Mouse (Mus musculus) large intestine, adult 2 months (tissue): ENCODE results near the gene B230217C12Rik. TPM values are rescaled to one million over a fixed set of nuclear protein-coding genes. Genes with fewer than 3 reads are reported as not detected.

Experiments
- DNase-seq: peaks from one replicate; pipeline ENCODE4 v3.0.0-alpha.2; 2012; ENCODE audit warnings: low read depth, low spot score
- WGBS: fragments of 180-500 bp; shearing (Covaris S2); methylation state at CpG from one replicate; pipeline ENCODE4 v1.1.7; 2018; 5-methylcytosine and 5-hydroxymethylcytosine counted together
- polyA plus RNA-seq: library from polyadenylated mRNA; depleted of rRNA; stranded (reverse); fragments of >200 nt; gene quantifications from 2 replicates; pipeline ENCODE4 v1.2.3, GENCODE M21; 2012

B230217C12Rik gene
- polyA plus RNA-seq, 1 experiment = 1.2 TPM

DNA sequence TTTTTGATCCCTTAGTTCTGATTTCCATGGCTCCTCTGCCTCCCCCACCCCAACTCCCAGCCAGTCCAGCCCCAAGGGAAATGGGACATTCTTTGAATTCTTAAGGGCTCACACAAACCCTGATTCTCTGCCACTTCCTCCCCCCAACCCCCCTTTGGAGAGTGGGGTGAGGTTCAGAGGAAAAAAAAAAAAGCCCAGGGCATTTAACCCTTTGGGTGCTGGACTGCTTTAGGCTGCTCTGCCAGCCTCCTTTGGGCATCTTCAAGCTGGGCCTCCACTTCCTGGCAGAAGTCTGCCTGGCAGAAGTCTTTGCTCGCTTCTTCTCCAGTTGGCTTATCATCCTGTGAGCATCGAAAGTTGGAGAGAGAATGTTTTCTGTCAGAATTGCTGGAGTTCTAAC, 32.5 kb upstream of the B230217C12Rik start:
- DNase-seq = no peak
- 49% methylated on average over 2 of the region's 2 CpGs for WGBS

DNA sequence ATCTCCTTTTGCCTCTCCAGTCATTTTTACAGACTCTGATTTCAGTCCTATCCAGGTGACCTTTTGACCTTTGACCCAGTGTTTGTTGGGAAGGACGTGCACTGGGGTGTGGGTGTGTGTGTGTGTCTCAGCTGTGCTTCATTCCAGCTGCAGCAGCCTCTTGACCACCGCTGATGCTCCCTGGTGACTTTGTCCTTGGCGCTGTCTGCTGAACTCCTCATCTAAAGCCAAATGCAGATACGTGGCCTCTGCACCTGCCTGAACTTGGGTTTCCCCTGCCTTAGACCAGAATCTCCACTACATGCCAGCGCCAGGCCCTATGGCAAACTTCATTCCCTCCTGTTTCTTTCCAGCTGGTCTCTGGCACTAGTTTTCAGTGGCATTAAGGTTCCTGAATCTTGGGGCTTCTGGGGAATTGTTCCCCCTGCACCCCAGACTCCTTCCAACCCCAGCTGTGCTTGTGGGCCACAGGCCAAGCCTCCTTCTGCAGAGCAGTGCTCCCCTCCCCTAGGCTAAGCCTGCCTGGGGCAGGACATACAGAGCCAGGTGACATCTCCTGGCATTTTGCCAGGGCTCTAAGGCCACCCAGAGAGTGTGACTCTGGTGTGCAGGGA, 31.9 kb upstream of the B230217C12Rik start:
- no peak for DNase-seq
- 39% methylated on average over 5 of the region's 5 CpGs for WGBS

DNA sequence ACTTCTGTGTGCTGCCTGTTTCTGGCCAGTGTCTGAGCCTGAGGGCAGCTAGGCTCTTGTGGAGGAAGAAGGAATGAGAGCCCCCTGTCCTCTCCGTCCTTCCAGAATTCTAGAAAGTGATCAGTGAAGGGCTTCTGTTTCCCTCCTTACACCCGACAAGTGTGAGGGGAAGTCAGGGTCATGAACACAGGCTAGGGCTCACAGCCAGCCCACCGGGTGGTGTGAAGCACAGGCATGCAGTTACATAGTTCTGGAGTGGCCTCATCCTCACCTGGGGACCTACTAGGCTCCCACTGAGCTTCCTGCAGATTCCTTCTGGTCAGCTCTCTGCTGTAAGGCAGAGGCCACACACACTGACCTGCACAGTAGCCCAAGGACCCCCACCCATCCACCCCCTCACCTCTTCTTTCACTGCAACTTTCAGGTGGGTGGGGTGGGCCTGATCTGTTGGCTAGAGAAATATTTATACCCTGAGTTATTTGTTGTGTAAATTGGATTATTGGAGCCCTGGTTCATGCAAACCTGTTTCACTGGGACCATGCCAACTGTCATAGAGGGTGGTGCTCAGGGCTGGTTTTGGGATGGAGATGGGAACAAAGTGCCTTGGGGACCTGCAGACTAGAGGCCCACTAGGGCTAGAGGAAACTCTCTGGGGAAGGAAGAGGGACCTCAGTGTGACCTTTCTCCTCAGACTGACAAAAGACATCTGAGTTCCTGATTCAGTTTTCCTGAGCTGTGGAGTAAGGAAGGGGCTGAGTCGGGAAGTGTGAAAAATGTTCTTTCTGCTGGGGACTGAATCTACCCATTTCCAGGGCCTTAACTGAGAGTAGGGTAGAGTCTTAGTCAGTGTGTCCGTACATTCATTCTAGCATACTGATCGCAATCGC, 31.1 kb upstream of the B230217C12Rik start:
- WGBS = 46% methylated on average over 7 of the region's 7 CpGs
- no peak for DNase-seq

DNA sequence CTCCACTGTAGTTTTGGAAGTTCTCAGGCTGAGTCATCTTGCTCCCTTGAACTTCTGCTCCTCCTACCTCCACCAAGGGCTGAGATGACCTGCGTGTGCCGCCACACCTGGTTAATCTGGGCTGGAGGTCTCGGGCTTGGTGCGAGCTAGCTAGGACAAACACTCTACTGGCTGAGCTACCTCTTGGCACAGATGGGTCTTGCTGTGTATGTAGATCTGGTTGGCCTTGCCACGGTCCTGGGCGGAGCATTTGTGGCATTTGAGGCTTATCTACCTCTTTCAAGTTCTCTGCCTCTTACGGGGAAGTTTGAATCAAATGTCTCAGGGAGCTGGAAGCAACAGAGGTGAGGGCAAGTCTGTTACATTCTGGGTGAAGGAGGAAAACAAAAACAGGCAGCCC, 30.2 kb upstream of the B230217C12Rik start:
- DNase-seq = peak; percentile 64
- WGBS = 30% methylated on average over 7 of the region's 7 CpGs

DNA sequence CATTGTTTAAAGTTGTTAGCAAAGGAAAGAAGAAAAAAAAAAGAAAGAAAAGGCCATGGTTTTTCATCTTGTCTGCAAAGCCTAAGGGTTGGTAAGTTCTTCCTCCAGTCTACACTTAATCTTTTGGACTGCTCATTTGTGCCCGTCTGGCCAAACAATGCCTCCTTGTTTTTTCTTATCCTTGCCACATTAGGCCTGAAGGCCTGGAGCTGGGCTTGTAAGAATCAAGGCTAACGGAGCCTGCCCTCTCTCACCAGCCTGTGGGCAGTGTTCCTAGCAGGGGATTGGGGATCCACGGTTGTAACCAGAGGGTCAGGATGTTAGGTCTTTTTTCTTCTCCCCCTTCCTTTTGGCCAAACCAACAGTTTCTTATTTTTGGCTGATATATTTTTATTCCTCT, 29.6 kb upstream of the B230217C12Rik start:
- DNase-seq = no peak
- 33% methylated on average over 3 of the region's 3 CpGs for WGBS

DNA sequence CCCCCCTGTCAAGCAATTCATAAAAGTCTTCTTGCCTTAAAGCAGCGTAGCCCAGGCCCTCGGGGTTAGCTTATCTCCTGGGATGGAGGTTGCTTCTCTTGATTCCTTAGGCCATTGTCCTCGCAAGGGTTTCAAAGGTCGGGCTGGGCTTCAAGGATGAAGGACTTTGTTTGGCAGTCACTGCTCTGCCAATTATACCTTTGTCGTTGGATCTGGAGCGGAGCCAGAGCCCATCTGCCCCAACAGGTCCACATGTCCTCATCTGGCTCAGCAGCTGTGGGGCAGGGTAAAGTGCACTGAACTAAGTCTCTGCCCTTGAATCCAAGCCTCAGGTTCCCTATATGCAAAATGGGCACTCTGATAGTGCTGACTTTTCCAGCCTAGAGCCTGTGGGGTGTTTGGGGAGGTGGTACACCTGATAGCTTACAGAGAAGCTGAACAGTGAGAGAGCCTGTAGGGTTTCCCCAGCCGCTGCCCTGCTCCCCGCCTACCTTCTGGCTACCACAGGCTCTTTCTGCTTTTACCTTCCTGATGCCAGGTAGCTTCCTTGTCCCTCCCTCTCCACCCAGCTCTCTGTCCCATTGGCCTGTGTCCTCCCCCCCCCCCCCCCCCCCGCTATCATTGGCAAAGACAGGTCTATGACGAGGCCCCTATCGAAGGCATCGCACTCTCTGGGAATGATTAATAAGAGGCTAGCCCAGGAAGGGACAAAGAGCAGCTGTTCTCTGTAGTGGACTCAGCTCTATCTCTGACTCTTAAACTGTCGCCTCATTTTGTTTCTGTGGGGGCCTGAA, 28.8 kb upstream of the B230217C12Rik start:
- 17% methylated on average over 13 of the region's 13 CpGs for WGBS
- DNase-seq = peak; percentile 75

DNA sequence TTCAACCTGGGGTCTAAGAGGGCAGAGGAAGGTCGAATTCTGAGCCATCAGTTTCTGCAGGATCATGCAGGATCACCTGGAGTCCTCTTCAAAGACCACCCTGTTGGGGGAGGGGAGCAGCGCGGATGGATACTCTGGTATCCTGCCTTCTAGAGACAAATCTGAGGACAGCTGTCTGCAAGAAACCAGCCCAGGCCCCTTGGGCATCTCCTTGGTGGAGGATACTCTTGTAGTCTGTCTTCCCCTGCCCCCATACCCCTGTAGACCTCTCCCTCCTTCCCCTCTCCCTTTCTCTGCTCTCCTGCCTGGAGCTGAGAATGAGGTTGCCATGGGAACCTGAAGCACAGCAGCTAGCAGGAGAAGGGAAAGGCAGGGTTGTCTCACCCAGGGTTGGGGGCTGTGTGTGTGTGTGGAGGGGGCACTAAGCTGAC, 28.1 kb upstream of the B230217C12Rik start:
- DNase-seq = no peak
- 30% methylated on average over 3 of the region's 3 CpGs for WGBS

DNA sequence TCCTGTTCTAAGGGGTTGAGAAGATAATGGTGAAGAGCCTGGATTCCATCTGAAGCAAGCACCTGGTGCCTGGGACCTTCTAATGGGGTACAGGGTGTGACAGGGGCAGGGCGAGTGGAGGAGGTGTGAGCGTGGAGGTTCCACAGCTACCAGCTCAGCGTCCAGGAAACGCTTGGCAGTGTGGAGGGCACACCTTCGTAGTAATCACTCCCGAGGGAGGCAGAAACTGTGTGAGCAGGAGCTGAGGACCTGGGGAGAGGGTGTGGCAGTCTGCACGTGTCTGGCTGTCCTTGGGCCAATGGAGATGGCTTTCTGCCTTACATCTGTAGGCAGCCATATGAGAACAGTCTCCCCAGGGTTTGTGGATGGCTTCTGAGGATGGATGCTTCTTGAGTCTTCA, 27.5 kb upstream of the B230217C12Rik start:
- WGBS = 26% methylated on average over 7 of the region's 7 CpGs
- peak; percentile 67 for DNase-seq

DNA sequence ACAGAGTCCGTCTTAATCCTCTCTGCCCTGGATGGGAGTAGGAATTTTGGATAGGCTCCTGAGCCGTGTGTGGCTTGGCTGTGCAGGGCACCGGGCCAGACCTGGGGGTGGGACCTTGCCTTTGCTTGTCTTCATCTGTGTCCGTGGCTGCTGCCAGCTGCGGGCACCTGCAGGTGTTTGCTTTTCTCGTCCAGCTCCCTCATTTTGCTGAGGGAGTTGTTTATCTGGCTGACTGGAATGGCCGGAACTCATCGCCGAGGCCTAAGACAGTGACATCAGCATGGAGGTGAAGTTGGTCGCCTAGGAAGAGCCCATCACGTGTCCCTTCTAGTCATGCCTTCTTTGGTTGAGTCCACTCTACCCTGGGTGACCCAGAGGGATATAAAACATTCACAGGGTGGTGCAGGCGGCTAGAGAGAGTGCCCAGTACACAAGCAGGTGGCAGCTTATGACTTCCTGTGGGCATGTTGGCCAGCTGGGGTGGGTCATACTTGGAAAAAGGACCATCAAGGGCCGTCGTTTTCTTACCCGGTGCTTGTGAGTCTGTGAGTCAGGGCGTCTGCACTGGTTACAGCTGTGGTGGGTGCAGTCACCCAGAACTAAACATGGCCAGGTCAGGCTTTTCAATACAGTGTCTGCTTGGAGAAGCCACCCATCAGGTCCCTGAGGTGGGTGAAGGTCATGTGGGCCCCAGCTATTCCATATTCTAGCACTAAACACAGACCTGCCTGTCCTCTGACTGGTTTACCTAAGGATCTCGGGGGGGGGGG, 26.6 kb upstream of the B230217C12Rik start:
- no peak for DNase-seq
- 25% methylated on average over 17 of the region's 17 CpGs for WGBS

DNA sequence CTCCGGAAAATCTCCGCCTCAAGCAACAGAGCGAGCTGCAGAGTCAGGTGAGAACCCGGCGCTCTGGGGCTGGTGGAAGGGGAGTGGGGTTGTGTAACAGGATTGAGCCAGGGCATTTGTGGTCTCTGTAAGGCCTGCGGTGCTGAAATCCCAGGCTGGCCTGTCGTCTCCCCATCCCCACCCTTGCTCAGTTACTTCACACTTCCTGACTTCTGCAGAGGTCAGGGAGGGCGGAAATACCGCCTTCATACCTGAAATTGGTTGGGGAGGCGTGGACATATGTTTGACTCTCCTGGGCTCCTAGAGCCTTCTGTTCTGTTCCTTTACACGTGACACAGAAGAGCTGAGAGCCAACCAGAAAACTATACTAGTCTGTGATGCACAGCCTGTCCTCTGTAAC, 24.8 kb upstream of the B230217C12Rik start:
- no peak for DNase-seq
- WGBS = 76% methylated on average over 11 of the region's 11 CpGs

DNA sequence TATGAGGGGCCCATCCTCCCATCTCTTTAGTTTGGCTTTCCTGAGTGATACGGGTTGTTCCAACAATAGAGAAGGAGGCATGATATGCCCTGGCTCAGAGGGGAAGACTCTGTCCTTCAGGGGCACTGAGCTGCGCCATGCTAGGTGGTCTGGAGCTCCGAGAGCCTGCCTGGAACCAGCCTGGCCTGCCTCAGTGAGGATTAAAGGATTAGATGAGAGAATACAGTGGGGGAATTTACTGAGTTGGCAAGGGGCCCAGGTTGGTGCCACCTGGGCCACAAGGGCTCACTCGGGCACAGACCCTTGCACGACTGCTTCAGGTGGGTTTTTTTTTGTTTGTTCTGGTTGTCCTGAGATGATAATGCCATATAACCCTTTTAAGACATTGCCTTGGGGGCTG, 24.4 kb upstream of the B230217C12Rik start:
- no peak for DNase-seq
- WGBS = 67% methylated on average over 5 of the region's 5 CpGs

DNA sequence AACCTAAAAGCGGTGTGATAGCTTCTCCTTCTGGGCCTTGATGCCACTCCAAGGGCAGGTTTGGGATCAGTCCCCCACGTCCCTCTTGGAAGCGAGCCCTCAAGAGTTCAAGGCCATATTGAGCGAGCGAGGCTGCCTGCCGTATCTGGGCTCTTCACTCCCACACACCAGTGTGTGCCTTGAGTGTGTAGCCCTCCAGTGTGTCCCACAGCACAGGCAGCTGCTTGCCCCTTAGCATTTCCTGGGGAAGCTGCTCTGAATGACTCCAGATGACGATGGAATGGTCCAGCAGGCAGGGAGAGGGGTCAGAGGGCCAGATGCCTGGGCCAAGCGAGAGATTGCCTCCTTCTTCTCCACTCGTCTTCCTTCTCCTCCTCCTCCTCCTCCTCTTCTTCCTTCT, 23.7 kb upstream of the B230217C12Rik start:
- 44% methylated on average over 9 of the region's 9 CpGs for WGBS
- DNase-seq = no peak

DNA sequence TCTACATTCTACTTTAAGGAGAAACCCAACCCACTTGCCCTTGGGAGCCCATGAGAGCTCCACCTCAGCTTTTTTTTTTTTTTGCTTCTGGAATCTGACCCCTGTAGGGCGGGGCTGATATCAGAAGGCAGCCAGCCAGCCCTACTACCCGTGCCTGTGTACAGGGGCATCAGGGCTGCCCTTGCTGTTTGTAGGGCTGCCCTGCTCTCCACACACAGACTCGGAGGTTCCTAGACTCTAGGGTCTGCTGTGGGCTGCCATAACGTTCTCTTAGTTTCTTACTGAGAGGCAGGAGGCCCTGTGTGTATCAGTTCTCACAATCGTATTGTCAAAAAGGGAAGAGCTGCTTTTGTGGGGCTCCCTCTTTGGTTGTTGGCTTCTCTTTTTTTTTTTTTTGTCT, 23.2 kb upstream of the B230217C12Rik start:
- 22% methylated on average over 5 of the region's 5 CpGs for WGBS
- no peak for DNase-seq

DNA sequence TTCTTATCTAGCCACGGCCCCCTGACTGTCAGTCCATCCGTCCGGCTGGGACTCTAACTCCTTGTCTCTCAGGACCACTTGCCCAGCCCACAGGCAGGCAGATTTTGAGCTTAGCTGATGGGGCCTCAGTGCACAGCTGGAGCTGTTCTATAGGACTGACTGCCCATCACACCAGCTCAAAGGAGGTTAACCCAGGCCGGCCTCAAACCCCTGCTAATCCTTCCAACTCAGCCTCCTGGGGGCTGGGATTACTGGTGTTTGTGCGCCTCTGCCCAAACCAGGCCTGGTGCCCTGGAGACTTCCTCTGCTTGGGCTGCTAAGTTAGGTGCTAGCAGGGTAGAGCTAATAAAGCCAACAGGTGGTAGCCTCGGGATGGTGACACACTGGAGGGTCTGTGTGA, 22.6 kb upstream of the B230217C12Rik start:
- no peak for DNase-seq
- WGBS = 68% methylated on average over 6 of the region's 6 CpGs

DNA sequence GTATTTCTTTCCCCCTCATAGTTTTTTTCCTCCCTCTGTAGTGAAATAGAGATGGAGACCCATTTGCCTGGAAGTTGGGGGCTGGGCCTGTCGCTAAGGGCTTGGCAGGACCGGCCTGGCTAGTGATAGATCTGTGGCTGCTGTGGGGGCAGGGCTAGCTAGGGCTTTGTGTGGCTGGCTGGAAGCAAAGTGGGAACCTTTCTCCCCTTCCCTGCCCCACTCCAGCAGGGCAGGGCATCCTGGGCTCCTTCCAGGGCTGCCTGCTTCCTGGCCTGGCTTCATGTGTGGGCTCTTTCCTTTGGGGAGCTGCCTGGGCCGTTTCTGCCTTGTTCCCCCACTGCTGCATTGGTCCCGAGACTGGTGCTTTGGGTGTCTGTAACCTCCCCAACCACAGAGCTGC, 22.0 kb upstream of the B230217C12Rik start:
- WGBS = 15% methylated on average over 4 of the region's 4 CpGs
- no peak for DNase-seq

DNA sequence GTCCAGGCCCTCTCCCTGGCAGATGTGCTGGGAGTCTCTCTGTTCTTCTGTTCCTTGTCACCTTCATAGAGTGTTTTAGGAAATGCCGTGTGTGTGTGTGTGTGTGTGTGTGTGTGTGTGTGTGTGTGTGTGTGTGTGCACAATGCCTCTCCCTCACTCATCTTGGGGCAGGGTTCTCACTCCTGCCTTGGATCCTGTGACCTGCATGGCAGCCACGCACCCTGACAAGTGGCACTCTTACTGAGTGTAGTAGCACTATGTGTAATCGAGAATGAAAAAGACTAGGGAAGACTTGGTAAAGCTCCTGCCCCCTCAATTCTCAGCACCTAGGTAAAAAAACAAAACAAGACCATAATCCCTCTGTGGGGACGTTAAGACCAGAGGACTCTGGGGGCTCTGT, 21.5 kb upstream of the B230217C12Rik start:
- WGBS = 48% methylated on average over 4 of the region's 4 CpGs
- DNase-seq = no peak

DNA sequence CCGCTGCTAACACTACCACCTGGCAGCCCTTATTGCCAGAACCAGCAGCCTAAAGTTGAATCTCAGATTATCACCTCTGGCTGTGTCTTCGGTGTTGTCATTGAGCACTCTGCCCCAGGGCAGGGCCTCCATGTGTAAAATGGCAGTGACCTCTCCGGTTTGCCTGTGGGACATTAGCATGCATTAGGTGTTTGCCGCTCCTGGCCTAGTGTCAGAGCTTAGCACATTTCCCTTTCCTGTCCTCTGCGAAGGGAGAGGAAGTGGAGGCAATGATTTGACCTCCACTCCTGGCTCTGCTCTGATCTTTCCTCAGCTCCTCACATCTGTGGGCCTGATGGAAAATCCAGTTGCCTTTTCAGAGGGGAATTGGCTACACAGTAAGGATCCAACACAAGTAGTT, 20.7 kb upstream of the B230217C12Rik start:
- WGBS = 54% methylated on average over 5 of the region's 5 CpGs
- DNase-seq = no peak

DNA sequence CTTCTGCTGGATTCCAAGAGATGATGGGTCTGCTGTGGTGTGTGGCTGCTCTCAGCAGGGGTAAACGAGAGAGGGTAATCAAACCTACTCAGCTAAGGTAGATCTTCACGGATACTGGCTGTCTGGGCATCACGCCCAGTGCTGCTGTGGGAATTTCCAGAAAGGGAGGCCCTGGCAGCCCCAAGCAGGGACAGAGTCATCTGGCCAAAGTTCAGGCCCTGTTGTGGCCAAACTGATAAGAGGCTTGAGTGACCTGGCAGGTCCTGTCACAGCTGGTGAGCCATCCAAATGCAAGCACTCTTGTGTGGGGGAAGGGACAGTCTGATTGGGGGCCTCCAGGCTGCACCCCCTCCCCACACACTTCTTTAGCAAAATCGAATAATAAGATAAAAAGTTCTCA, 19.7 kb upstream of the B230217C12Rik start:
- peak; percentile 86 for DNase-seq
- 21% methylated on average over 4 of the region's 4 CpGs for WGBS

DNA sequence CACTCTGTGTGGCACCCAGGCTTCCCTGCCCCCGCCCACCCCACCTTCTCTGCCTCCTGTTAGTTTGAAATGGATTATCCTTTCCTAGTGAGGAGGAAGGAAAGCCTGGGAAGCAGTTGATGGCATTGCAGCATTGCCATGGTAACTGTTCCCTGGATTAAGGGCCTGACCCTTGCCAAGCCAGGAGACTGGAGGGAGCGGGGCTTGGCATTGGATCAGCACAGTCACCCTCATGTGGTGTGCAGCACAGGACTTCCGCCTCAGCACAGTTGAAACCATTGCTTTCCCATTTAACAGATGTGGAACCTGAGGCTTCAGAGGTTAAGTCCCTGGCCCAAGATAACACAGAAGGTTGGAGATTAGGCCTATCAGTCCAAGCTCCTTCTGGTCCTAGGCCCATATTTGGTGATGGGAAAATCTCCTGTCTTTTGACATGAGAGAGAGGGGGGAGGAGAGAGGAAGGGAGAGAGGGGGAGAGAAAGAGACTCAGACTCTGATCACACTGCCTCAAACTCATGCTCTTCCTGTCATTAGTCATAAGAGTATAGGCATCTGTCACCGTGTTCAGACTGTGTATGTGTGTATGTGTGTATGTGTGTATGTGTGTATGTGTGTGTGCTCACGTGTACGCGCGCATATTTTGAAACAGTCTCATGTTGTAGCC, 19.0 kb upstream of the B230217C12Rik start:
- WGBS = 84% methylated on average over 8 of the region's 8 CpGs
- no peak for DNase-seq
